Comparison of ENCODE assay signal across 7 mouse cellular contexts in genomic region chr1:180696626-180697352, GRCm38 (mm10). TPM values are rescaled to one million over a fixed set of nuclear protein-coding genes. Genes with fewer than 3 reads are reported as not detected.
A peak's percentile ranks its signal among the peaks of the same experiment; 100 is the strongest.
DNase-seq lines count a peak whose midpoint lies in the region; ATAC-seq lines count a peak whose summit lies in the region.

Gene Mixl1, minus strand, starts transcription at chr1:180697034.

- H3K4me1 ChIP-seq in forebrain, embryonic 11.5 days (replicated peaks; ENCODE audit: control insufficient read depth, insufficient read depth, low read length), result 0 out of 2 replicates have a peak, but pooled peaks cover 4% of the 10 kb centered on the region
- no peaks in the 10 kb centered on the region; the same call in 1 of the 2 replicates for H3K4me1 ChIP-seq in neural tube, embryonic 11.5 days (ENCODE audit: control insufficient read depth, insufficient read depth, low read length)

- H3K4me2 ChIP-seq in forebrain, embryonic 11.5 days (ENCODE audit: low read depth, low read length, severe bottlenecking), result peak within 1 kb of the TSS; percentile 51
- H3K4me2 ChIP-seq in neural tube, embryonic 11.5 days (ENCODE audit: low read depth), result peak within 1 kb of the TSS; percentile 50

- peaks cover 26% of the 10 kb centered on the region for H3K27me3 ChIP-seq in forebrain, embryonic 11.5 days (ENCODE audit: control insufficient read depth, insufficient read depth, low read length)
- H3K27me3 ChIP-seq in neural tube, embryonic 11.5 days (ENCODE audit: control insufficient read depth, insufficient read depth, low read length), result peaks cover 31% of the 10 kb centered on the region

- H3K36me3 ChIP-seq in forebrain, embryonic 11.5 days (ENCODE audit: control insufficient read depth, insufficient read depth, low read length), result no peaks in the 10 kb centered on the region
- no peaks in the 10 kb centered on the region for H3K36me3 ChIP-seq in neural tube, embryonic 11.5 days (ENCODE audit: control insufficient read depth, insufficient read depth, low read length)

- H3K27ac ChIP-seq in forebrain, embryonic 11.5 days (ENCODE audit: low read depth, low read length), result no peak within 1 kb of the TSS
- no peak within 1 kb of the TSS for H3K27ac ChIP-seq in neural tube, embryonic 11.5 days (ENCODE audit: low read depth, low read length)

- peak within 1 kb of the TSS; percentile 35 for H3K4me3 ChIP-seq in forebrain, embryonic 11.5 days (ENCODE audit: low read depth, low read length)
- H3K4me3 ChIP-seq in neural tube, embryonic 11.5 days (ENCODE audit: low read depth, low read length), result peak within 1 kb of the TSS; percentile 40

- under 1% methylated on average over 68 of the region's 79 CpGs for WGBS in forebrain, embryonic 11.5 days
- WGBS in neural tube, embryonic 11.5 days, result under 1% methylated on average over 54 of the region's 79 CpGs

- ATAC-seq in forebrain, embryonic 11.5 days (replicated peaks; ENCODE audit: low FRiP score), result no peak
- ATAC-seq in neural tube, embryonic 11.5 days (ENCODE audit: insufficient read depth, low FRiP score, low TSS enrichment), result peak; percentile 35; the same call in 1 of the 2 replicates
- ATAC-seq in megakaryocyte progenitor cell, adult 5-6 weeks (replicated peaks; ENCODE audit: poor library complexity), result no peak

- peak; percentile 6 for DNase-seq in right cerebral cortex, postnatal 4 days
- DNase-seq in right cerebral cortex, postnatal 36 days (ENCODE audit: low spot score in 2 of 2), result no peak
- peak; percentile 64 for DNase-seq in forebrain, embryonic 11.5 days (ENCODE audit: low spot score)
- DNase-seq in kidney, postnatal 14 days, result peak; percentile 17
- peak; percentile 52 for DNase-seq in neural tube, embryonic 11.5 days (ENCODE audit: low spot score)
- DNase-seq in MN1 (ENCODE audit: low spot score), result no peak

- no peak within 1 kb of the TSS for H3K9ac ChIP-seq in forebrain, embryonic 11.5 days (ENCODE audit: low read length)
- peak within 1 kb of the TSS; percentile 35 for H3K9ac ChIP-seq in neural tube, embryonic 11.5 days (ENCODE audit: low read length)

- H3K9me3 ChIP-seq in forebrain, embryonic 11.5 days (ENCODE audit: control insufficient read depth, low read length), result no peaks in the 10 kb centered on the region
- no peaks in the 10 kb centered on the region for H3K9me3 ChIP-seq in neural tube, embryonic 11.5 days (ENCODE audit: control insufficient read depth, low read length)

RNA-seq across cellular contexts. Expression of gene Mixl1, which starts in this region (rescaled TPM):
- polyA plus RNA-seq in forebrain, embryonic 11.5 days (2014; fragmentation: Nextera tagmentation; extraction: Ambion mirVana), result 0.11 TPM in 1 of 2 replicates, not detected in the other
- polyA plus RNA-seq in neural tube, embryonic 11.5 days (2014; fragmentation: Nextera tagmentation; extraction: Ambion mirVana), result 0.09 and 0.27 TPM in 2 replicates
- total RNA-seq in megakaryocyte progenitor cell, adult 5-6 weeks (2015), result not detected in 2 replicates
- not detected in 2 replicates for total RNA-seq in megakaryocyte progenitor cell, adult 5-6 weeks (2017)

Comparison
In these comparisons a context has a peak if more than half of its experiments do, and no peak if none do; other contexts are left out.
1. DNase-seq: peak in right cerebral cortex, postnatal 4 days (single experiment) and kidney, postnatal 14 days (single experiment); none in right cerebral cortex, postnatal 36 days (0 of 2) and MN1 (single experiment).
2. Peak in DNase-seq, H3K4me3 ChIP-seq and H3K4me2 ChIP-seq in forebrain, embryonic 11.5 days; RNA of the gene not detected or under 1 TPM.
3. Peak in DNase-seq, ATAC-seq, H3K4me3 ChIP-seq, H3K9ac ChIP-seq and H3K4me2 ChIP-seq in neural tube, embryonic 11.5 days; RNA of the gene not detected or under 1 TPM.